Mouse (Mus musculus) liver, adult 2 months (tissue): Measurements from ENCODE around the gene Hspa1a. TPM values are rescaled to one million over a fixed set of nuclear protein-coding genes. Genes with fewer than 3 reads are reported as not detected.

Experiments used
- DNase-seq: peaks from one replicate; pipeline ENCODE4 v3.0.0-alpha.2; 2011; ENCODE audit warnings: low read depth, low spot score; ENCODE audit errors: extremely low read depth
- H3K27ac ChIP-seq: fragments of 200-500 bp; replicated peaks from 2 replicates; pipeline ENCODE4 v1.5.1; 2012; ENCODE audit warnings: low read depth, mild to moderate bottlenecking, control low read depth, inconsistent platforms, low read length; ENCODE audit not compliant: insufficient read depth
- H3K27me3 ChIP-seq: fragments of 200-500 bp; 2 replicates; pipeline ENCODE4 v1.6.1; 2012; ENCODE audit warnings: mild to moderate bottlenecking, moderate library complexity, low read length, inconsistent platforms; ENCODE audit not compliant: control insufficient read depth, insufficient read depth
- H3K36me3 ChIP-seq: fragments of 200-500 bp; 2 replicates; pipeline ENCODE4 v1.6.1; 2012; ENCODE audit warnings: low read length, inconsistent platforms; ENCODE audit not compliant: control insufficient read depth, insufficient read depth
- H3K4me1 ChIP-seq: fragments of 200-500 bp; 2 replicates; pipeline ENCODE4 v1.6.1; 2011; ENCODE audit warnings: low read length; ENCODE audit not compliant: control insufficient read depth, insufficient read depth
- H3K4me3 ChIP-seq: fragments of 200-500 bp; 2 replicates; pipeline ENCODE4 v1.5.1; 2011; ENCODE audit warnings: low read depth, mild to moderate bottlenecking, control low read depth, low read length, moderate library complexity; ENCODE audit not compliant: insufficient read depth
- H3K79me2 ChIP-seq: fragments of 200-500 bp; 2 replicates; pipeline ENCODE4 v1.6.1; 2012; ENCODE audit warnings: inconsistent platforms, mild to moderate bottlenecking, low read length, moderate library complexity; ENCODE audit not compliant: control insufficient read depth, insufficient read depth
- H3K9ac ChIP-seq: fragments of 200-500 bp; 2 replicates; pipeline ENCODE4 v1.6.1; 2012; ENCODE audit warnings: low read depth, mild to moderate bottlenecking, control low read depth, inconsistent platforms, low read length
- CTCF ChIP-seq: fragments of 200-500 bp; IDR thresholded peaks from 2 replicates; pipeline ENCODE4 v1.5.1; 2011; ENCODE audit warnings: low read depth, low read length, control low read depth
- POLR2A ChIP-seq: fragments of 200-500 bp; IDR thresholded peaks from 2 replicates; pipeline ENCODE4 v1.6.1; 2011; ENCODE audit warnings: low read length, control low read depth; ENCODE audit not compliant: insufficient read depth; ENCODE audit errors: extremely low read depth
- WGBS: fragments of 180-500 bp; shearing (Covaris S2); methylation state at CpG from one replicate; pipeline ENCODE4 v1.1.7; 2018; 5-methylcytosine and 5-hydroxymethylcytosine counted together
- polyA plus RNA-seq: library from polyadenylated mRNA; depleted of rRNA; stranded (reverse); fragments of >200 nt; gene quantifications from 2 replicates; pipeline ENCODE4 v1.2.3, GENCODE M21; 2012
- total RNA-seq: library from RNA; depleted of rRNA; stranded (reverse); fragments of >200 nt; gene quantifications from 2 replicates; pipeline ENCODE4 v1.2.3, GENCODE M21; 2014

Gene Hspa1a
- total and polyA plus RNA-seq, 2 experiments, result 0.18 to 0.45 TPM

DNA sequence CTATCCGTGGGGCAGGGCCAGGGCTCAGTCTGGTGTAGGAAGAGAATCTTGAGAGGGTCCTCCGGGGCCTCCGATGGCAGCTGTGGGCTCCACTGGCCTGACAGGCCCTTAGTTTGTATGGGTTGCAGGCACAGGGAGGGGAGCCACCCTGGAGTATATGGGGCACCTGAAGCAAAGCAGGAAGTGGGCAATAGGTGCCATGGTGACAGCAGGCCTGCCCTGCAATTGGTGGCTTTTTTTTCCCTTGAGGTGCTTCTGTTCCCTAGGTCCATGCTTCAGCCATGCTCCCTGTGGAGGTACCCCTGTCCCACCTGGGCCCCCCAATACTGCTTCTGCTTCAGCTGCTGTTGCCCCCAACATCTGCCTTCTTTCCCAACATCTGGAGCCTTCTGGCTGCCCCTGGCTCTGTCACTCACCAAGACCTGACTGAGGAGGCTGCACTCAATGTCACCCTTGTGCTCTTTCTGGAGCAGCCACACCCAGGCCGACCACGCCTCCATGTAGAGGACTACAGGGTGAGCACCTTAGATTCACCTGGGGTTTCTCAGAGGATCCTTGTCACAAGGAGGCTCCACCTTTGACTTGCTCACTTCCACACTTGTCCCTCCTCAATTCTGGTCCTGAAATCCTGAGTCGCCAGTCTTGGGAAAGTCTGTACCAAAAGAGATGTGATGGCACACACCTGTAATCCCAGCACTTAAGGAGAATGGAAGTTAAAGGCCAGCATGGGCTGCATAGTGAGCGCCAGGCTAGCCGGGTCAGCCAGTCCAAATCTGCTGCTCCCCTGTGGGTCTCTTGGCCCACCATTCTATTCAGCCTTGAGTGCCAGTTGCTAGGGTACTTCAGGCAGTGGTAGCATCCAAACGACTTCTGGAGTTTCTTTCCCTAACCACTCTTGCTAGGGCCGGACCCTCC lies 45.1 kb upstream of the Hspa1a start:
- Histone ChIP-seq H3K27ac (no peak overlapping the region), H3K9ac (no peak overlapping the region), H3K27me3 (no peaks in the 10 kb centered on the region), H3K4me3 (no peak overlapping the region), H3K4me1 (no peaks in the 10 kb centered on the region), H3K36me3 (no peaks in the 10 kb centered on the region; the same call in 1 of the 2 replicates), H3K79me2 (no peaks in the 10 kb centered on the region)
- no peak for DNase-seq
- TF ChIP-seq POLR2A, result no peak
- no peak for TF ChIP-seq CTCF
- 86% methylated on average over 10 of the region's 10 CpGs for WGBS

DNA sequence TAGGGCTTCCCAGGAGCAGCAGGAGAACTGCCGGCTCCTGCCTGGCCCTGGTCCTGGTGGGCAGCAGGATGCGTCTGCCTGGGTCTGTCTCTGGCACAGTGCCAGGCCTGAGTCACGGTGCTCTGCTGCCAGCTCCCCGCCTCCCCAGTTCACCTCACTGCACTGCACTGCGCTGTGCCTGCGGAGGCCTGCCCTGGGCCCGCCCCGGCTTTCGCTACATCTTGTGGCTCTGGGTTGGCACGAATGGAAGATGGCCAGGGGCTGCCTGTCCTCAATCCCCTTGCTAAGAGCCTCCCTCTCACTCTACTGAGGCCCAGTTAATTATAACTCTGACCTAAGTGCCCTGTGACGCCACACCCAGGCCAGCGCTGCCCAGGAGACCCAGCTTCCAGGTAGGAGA lies 44.4 kb upstream of the Hspa1a start, which contains the start of gene Vwa7:
TSS of gene Vwa7 (plus strand) at position 204 of the 400 bp plus-strand sequence.
- no peaks in the 10 kb centered on the region for H3K4me1 ChIP-seq
- 66% methylated on average over 12 of the region's 12 CpGs for WGBS
- H3K27me3 ChIP-seq, result no peaks in the 10 kb centered on the region
- no peaks in the 10 kb centered on the region; the same call in 1 of the 2 replicates for H3K36me3 ChIP-seq
- no peaks in the 10 kb centered on the region for H3K79me2 ChIP-seq
- DNase-seq, result no peak
- no peak within 1 kb of the TSS for H3K9ac ChIP-seq
- no peak within 1 kb of the TSS for H3K4me3 ChIP-seq
- TF ChIP-seq CTCF (no peak), POLR2A (no peak)
- no peak within 1 kb of the TSS for H3K27ac ChIP-seq

DNA sequence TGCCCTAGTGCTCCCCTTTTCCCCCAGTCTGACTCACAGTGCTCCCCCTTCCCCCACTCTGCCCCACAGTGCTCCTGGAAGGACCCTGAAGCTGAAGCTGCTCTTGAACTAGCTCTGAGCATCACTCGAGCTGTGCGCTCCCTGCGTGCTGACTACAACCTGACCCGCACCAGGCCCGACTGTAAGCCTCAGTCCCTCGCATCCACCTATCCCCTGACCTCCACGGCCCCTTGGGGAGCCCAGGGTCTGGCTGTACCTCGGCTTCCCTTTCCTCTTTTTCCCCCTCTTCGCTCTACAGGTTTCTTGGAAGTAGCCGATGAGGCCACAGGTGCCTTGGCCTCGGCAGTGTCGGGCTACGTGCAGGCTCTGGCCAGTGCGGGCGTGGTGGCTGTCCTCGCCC lies 43.3 kb upstream of the Hspa1a start:
- no peak for TF ChIP-seq POLR2A
- TF ChIP-seq CTCF, result no peak
- WGBS, result 97% methylated on average over 16 of the region's 16 CpGs
- Histone ChIP-seq H3K4me3 (no peak overlapping the region), H3K9ac (no peak overlapping the region), H3K27me3 (no peaks in the 10 kb centered on the region), H3K36me3 (no peaks in the 10 kb centered on the region; the same call in 1 of the 2 replicates), H3K4me1 (no peaks in the 10 kb centered on the region), H3K79me2 (no peaks in the 10 kb centered on the region), H3K27ac (no peak overlapping the region)
- no peak for DNase-seq

DNA sequence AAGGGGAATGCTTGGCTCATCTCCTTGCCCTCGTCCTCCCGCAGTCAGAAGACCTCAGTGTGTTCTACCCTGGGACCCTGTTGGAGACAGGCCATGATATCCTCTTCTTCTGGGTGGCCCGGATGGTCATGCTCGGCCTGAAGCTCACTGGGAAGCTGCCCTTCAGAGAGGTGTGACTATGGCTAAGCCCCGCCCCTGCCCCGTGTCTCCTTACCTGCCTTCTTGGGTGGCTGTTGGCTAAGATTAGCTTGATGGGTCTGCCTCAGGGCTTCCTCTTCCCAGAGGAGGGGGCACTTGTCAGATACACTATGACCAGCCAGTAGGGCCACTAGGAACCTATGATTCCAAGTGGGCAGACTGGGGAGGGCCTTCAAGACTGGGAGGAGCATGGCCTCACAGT lies 41.3 kb upstream of the Hspa1a start:
- Histone ChIP-seq H3K4me3 (no peak overlapping the region), H3K36me3 (peaks cover 2% of the 10 kb centered on the region; the same call in 1 of the 2 replicates), H3K79me2 (no peaks in the 10 kb centered on the region), H3K9ac (no peak overlapping the region), H3K27ac (no peak overlapping the region), H3K27me3 (no peaks in the 10 kb centered on the region), H3K4me1 (no peaks in the 10 kb centered on the region)
- no peak for TF ChIP-seq CTCF
- no peak for TF ChIP-seq POLR2A
- DNase-seq, result no peak
- 87% methylated on average over 6 of the region's 6 CpGs for WGBS

DNA sequence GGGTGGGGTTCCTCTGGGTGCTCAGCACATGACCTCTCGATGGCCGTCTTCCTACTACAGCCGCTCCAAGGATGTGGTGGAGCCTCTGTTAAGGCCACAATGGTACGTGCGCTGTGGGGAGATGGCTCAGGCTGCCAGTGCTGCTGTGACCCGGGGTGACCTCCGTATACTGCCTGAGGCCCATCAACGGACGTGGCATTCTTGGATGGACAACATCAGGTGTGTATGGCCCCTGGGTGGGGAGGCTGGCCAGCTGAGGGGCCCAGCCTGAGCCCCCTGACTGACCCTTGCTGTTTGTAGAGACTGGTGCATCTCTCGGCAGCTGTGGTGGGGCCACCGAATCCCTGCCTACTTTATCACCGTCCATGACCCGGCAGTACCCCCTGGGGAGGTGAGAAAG lies 40.5 kb upstream of the Hspa1a start:
- DNase-seq, result no peak
- WGBS, result 89% methylated on average over 13 of the region's 13 CpGs
- H3K79me2 ChIP-seq, result no peaks in the 10 kb centered on the region
- no peaks in the 10 kb centered on the region for H3K27me3 ChIP-seq
- peaks cover 5% of the 10 kb centered on the region; the same call in 1 of the 2 replicates for H3K36me3 ChIP-seq
- no peak overlapping the region for H3K9ac ChIP-seq
- H3K27ac ChIP-seq, result no peak overlapping the region
- TF ChIP-seq CTCF (no peak), POLR2A (no peak)
- no peaks in the 10 kb centered on the region for H3K4me1 ChIP-seq
- no peak overlapping the region for H3K4me3 ChIP-seq

DNA sequence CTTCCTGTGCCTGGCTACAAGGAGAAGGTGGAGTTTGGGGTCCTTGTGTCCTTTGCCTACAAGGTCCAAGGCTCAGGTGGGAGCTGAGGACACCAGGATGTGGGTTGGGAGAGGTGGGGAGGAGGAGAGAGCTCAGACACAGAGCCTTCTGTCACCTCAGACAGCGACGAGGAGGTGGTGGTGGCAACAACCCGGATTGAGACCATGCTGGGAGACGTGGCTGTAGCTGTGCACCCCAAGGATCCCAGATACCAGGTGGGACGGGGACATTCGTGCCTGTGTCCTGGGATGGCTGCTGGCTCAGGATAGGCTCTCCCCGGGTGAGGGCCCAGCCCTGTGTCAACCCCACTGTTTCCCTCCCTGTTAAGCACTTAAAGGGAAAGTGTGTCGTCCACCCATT lies 39.5 kb upstream of the Hspa1a start:
- H3K27ac ChIP-seq, result no peak overlapping the region
- no peaks in the 10 kb centered on the region for H3K79me2 ChIP-seq
- H3K9ac ChIP-seq, result no peak overlapping the region
- H3K27me3 ChIP-seq, result no peaks in the 10 kb centered on the region
- WGBS, result 95% methylated on average over 8 of the region's 8 CpGs
- H3K4me1 ChIP-seq, result no peaks in the 10 kb centered on the region
- H3K36me3 ChIP-seq, result peaks cover 5% of the 10 kb centered on the region; the same call in 1 of the 2 replicates
- TF ChIP-seq CTCF (no peak), POLR2A (no peak)
- H3K4me3 ChIP-seq, result no peak overlapping the region
- DNase-seq, result no peak
